Mouse (Mus musculus) lung, embryonic 15.5 days (tissue): ENCODE data around the gene Tspan18. TPM values are rescaled to one million over a fixed set of nuclear protein-coding genes. Genes with fewer than 3 reads are reported as not detected.
A peak's percentile ranks its signal among the peaks of the same experiment; 100 is the strongest.

Experiments
- ATAC-seq: fragments of 200-750 bp; cut with Nextera tagmentation; 2 replicates; pipeline ENCODE4 v1.8.0; 2017; ENCODE audit warnings: moderate number of reproducible peaks, borderline replicate concordance; ENCODE audit not compliant: low FRiP score, low TSS enrichment; ENCODE audit errors: extremely low read depth
- H3K27ac ChIP-seq: fragments of 300-500 bp; sonication (generic); 2 replicates; pipeline ENCODE4 v1.5.1; 2015; ENCODE audit warnings: moderate library complexity, mild to moderate bottlenecking, inconsistent platforms
- H3K27me3 ChIP-seq: fragments of 300-500 bp; sonication (generic); 2 replicates; pipeline ENCODE4 v1.6.1; 2015; ENCODE audit warnings: inconsistent platforms
- H3K36me3 ChIP-seq: fragments of 300-500 bp; sonication (generic); 2 replicates; pipeline ENCODE4 v1.6.1; 2015; ENCODE audit warnings: inconsistent platforms
- H3K4me1 ChIP-seq: fragments of 300-500 bp; sonication (generic); 2 replicates; pipeline ENCODE4 v1.6.1; 2015; ENCODE audit warnings: inconsistent platforms
- H3K4me2 ChIP-seq: fragments of 300-500 bp; sonication (generic); 2 replicates; pipeline ENCODE4 v1.6.1; 2015; ENCODE audit warnings: inconsistent platforms, mild to moderate bottlenecking, moderate library complexity
- H3K4me3 ChIP-seq: fragments of 300-500 bp; sonication (generic); 2 replicates; pipeline ENCODE4 v1.5.1; 2015; ENCODE audit warnings: mild to moderate bottlenecking, inconsistent platforms
- H3K9ac ChIP-seq: fragments of 300-500 bp; sonication (generic); 2 replicates; pipeline ENCODE4 v1.6.1; 2015; ENCODE audit warnings: inconsistent platforms
- H3K9me3 ChIP-seq: fragments of 300-500 bp; sonication (generic); 2 replicates; pipeline ENCODE4 v1.6.1; 2016; ENCODE audit warnings: inconsistent platforms
- WGBS: fragments of 180-500 bp; shearing (Covaris S2); methylation state at CpG from one replicate; pipeline ENCODE4 v1.1.7; 2015; 5-methylcytosine and 5-hydroxymethylcytosine counted together
- polyA plus RNA-seq: library from polyadenylated mRNA; unstranded; fragments of >200 nt; fragmentation: Nextera tagmentation; extraction: Ambion mirVana; gene quantifications from 2 replicates; pipeline ENCODE4 v1.2.1, GENCODE M21; 2015

The Tspan18 gene
- polyA plus RNA-seq, 1 experiment from 2014 or later, result 29.0 TPM

GRCm38 (mm10) chr2:93219576-93219975, 114.7 kb downstream of the Tspan18 start:
- Histone ChIP-seq H3K27ac (no peak overlapping the region), H3K4me3 (no peak overlapping the region), H3K36me3 (no peaks in the 10 kb centered on the region), H3K9me3 (no peaks in the 10 kb centered on the region), H3K4me2 (no peak overlapping the region), H3K27me3 (no peaks in the 10 kb centered on the region), H3K9ac (no peak overlapping the region), H3K4me1 (peaks cover 29% of the 10 kb centered on the region)
- ATAC-seq, result no peak
- WGBS, result 100% methylated on average over 3 of the region's 3 CpGs

DNA sequence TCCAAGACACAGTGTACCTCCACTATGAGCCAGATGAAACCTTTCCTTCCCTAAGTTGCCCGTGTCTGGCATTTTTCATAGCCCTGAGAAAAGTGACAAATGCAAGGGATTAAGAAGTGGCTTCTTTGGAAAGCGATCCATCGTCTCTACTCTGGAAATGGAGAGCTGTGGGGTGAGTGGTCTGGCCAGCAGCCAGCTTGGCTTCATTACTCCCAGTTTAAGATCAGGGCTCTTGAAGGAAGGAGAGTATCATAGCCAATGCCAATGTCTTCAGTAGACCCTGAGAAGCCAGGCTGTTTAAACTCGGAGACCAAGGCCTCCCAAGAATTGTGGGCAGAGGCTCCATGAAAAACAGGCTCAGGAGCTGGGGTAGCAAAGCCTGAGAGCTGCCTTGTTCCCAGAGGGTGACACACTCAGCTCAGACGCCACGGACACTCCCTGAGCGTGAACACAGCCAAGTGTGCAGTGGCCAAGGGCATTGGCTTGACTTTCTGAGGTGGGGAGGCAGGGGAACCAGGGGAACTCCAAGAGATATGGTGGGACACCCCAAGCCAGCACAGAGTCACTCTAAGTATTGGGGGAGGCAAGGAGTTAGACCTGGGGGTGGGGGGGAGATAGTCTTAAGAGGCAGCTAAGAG, 115.8 kb downstream of the Tspan18 start:
- WGBS, result 58% methylated on average over 7 of the region's 7 CpGs
- no peaks in the 10 kb centered on the region for H3K36me3 ChIP-seq
- H3K27me3 ChIP-seq, result no peaks in the 10 kb centered on the region
- peaks cover 31% of the 10 kb centered on the region for H3K4me1 ChIP-seq
- H3K4me2 ChIP-seq, result no peak overlapping the region
- no peaks in the 10 kb centered on the region for H3K9me3 ChIP-seq
- no peak for ATAC-seq
- no peak overlapping the region for H3K27ac ChIP-seq
- no peak overlapping the region for H3K9ac ChIP-seq
- H3K4me3 ChIP-seq, result no peak overlapping the region

GRCm38 (mm10) chr2:93217015-93217414, 117.3 kb downstream of the Tspan18 start:
- no peaks in the 10 kb centered on the region for H3K36me3 ChIP-seq
- no peaks in the 10 kb centered on the region for H3K27me3 ChIP-seq
- H3K9ac ChIP-seq, result no peak overlapping the region
- no peak overlapping the region for H3K4me2 ChIP-seq
- peak; percentile 75 for ATAC-seq
- no peaks in the 10 kb centered on the region for H3K9me3 ChIP-seq
- peak overlapping the region; percentile 30 for H3K27ac ChIP-seq
- no peak overlapping the region for H3K4me3 ChIP-seq
- H3K4me1 ChIP-seq, result peaks cover 26% of the 10 kb centered on the region
- WGBS, result 14% methylated on average over 7 of the region's 7 CpGs

- Histone ChIP-seq H3K9me3 (no peaks in the 10 kb centered on the region), H3K4me2 (no peak overlapping the region), H3K27ac (no peak overlapping the region), H3K9ac (no peak overlapping the region), H3K36me3 (no peaks in the 10 kb centered on the region), H3K27me3 (no peaks in the 10 kb centered on the region), H3K4me1 (peaks cover 26% of the 10 kb centered on the region), H3K4me3 (no peak overlapping the region)
- no peak for ATAC-seq
- WGBS, result 64% methylated on average over 10 of the region's 10 CpGs
Measured at GRCm38 (mm10) chr2:93215790-93216189, 118.5 kb downstream of the Tspan18 start.

DNA sequence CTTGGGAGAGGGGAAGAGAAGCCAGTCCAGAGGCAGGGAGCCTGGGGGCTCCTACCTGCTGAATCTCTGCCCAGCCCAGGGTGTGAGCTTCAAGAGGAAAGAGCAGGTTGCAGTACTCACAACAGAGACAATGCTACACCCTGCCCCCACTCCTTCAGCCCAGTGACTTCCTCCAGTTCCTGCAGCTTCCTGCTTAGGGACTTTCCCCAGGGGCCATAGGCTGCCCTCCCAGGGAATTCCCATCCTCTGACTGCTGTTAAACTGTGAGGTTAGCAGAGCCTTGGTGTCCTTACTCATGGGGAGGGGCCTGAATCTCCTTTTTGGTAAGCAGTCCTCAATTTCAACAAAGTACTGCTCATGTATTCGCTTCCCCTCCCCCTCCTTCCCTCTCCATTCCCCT, 120.1 kb downstream of the Tspan18 start:
- no peaks in the 10 kb centered on the region for H3K36me3 ChIP-seq
- no peak overlapping the region for H3K4me2 ChIP-seq
- 71% methylated on average over 1 of the region's 1 CpGs for WGBS
- no peak for ATAC-seq
- H3K4me1 ChIP-seq, result peaks cover 26% of the 10 kb centered on the region
- no peak overlapping the region for H3K4me3 ChIP-seq
- no peaks in the 10 kb centered on the region for H3K9me3 ChIP-seq
- H3K27me3 ChIP-seq, result no peaks in the 10 kb centered on the region
- H3K9ac ChIP-seq, result no peak overlapping the region
- H3K27ac ChIP-seq, result no peak overlapping the region

DNA sequence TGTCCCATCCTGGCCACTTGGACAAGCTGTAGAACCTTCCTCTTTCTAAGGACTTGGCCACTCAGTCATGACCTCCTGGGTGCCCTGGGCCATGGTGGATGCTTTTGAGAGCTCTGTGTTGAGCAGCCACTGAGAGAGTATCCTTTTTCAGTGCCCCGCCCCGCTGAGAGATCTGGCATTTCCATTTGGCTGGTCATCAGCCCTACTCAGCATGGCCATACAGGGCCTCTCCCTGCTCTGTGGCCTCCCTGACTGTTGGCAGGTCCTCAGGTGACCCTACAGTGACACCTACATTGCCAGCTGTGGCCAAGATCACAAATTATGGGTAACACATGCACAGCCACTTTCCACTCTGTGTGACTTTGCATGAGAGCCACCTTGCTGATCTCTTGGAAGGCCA, 121.4 kb downstream of the Tspan18 start:
- Histone ChIP-seq H3K36me3 (no peaks in the 10 kb centered on the region), H3K4me3 (no peak overlapping the region), H3K4me1 (peaks cover 20% of the 10 kb centered on the region), H3K27me3 (no peaks in the 10 kb centered on the region), H3K4me2 (no peak overlapping the region), H3K27ac (no peak overlapping the region), H3K9ac (no peak overlapping the region), H3K9me3 (no peaks in the 10 kb centered on the region)
- no peak for ATAC-seq
- WGBS, result 89% methylated on average over 2 of the region's 2 CpGs

- no peak overlapping the region for H3K9ac ChIP-seq
- peaks cover 15% of the 10 kb centered on the region for H3K4me1 ChIP-seq
- H3K27me3 ChIP-seq, result no peaks in the 10 kb centered on the region
- ATAC-seq, result no peak
- no peak overlapping the region for H3K4me3 ChIP-seq
- no peak overlapping the region for H3K4me2 ChIP-seq
- H3K27ac ChIP-seq, result no peak overlapping the region
- H3K36me3 ChIP-seq, result no peaks in the 10 kb centered on the region
- WGBS, result 79% methylated on average over 2 of the region's 2 CpGs
- no peaks in the 10 kb centered on the region for H3K9me3 ChIP-seq
Measured at GRCm38 (mm10) chr2:93212386-93212785, 121.9 kb downstream of the Tspan18 start.

DNA sequence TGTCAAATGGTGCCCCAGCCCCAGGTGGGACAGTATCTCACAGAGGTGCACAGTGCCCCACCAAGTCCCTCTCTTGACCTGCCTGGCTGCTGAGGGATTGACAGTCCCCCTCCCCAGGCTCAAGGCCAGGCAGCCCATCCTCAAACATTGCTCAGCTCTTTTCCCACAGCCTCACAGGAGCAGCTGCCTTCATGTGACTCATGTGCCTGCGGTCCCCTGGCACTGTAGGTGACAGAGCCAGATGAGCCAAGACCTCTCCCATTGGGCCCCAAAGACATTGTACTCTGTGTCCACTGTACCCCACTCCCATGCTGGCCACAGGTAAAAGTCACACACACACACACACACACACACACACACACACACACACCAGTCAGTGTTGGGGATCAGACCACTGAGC, 128.2 kb downstream of the Tspan18 start:
- Histone ChIP-seq H3K9me3 (no peaks in the 10 kb centered on the region), H3K4me2 (no peak overlapping the region), H3K9ac (no peak overlapping the region), H3K27ac (no peak overlapping the region), H3K27me3 (no peaks in the 10 kb centered on the region), H3K4me1 (no peaks in the 10 kb centered on the region), H3K4me3 (no peak overlapping the region), H3K36me3 (peaks cover 5% of the 10 kb centered on the region; the same call in 1 of the 2 replicates)
- WGBS, result 87% methylated on average over 1 of the region's 1 CpGs
- no peak for ATAC-seq

- no peak for ATAC-seq
- Histone ChIP-seq H3K27ac (no peak overlapping the region), H3K9ac (no peak overlapping the region), H3K27me3 (no peaks in the 10 kb centered on the region), H3K36me3 (peaks cover 6% of the 10 kb centered on the region; the same call in 1 of the 2 replicates), H3K9me3 (no peaks in the 10 kb centered on the region), H3K4me1 (0 out of 2 replicates have a peak, but pooled peaks cover 5% of the 10 kb centered on the region), H3K4me3 (no peak overlapping the region), H3K4me2 (no peak overlapping the region)
- 82% methylated on average over 6 of the region's 6 CpGs for WGBS
Measured at GRCm38 (mm10) chr2:93204571-93204970, 129.7 kb downstream of the Tspan18 start.

GRCm38 (mm10) chr2:93203682-93204081, 130.6 kb downstream of the Tspan18 start:
- Histone ChIP-seq H3K4me3 (no peak overlapping the region), H3K9ac (no peak overlapping the region), H3K27ac (no peak overlapping the region), H3K27me3 (no peaks in the 10 kb centered on the region), H3K36me3 (peaks cover 6% of the 10 kb centered on the region; the same call in 1 of the 2 replicates), H3K9me3 (no peaks in the 10 kb centered on the region), H3K4me1 (peaks cover 11% of the 10 kb centered on the region; the same call in 1 of the 2 replicates), H3K4me2 (no peak overlapping the region)
- WGBS, result 19% methylated on average over 10 of the region's 10 CpGs
- no peak for ATAC-seq

- no peak overlapping the region for H3K4me2 ChIP-seq
- H3K4me3 ChIP-seq, result no peak overlapping the region
- H3K27ac ChIP-seq, result no peak overlapping the region
- H3K36me3 ChIP-seq, result peaks cover 6% of the 10 kb centered on the region; the same call in 1 of the 2 replicates
- peaks cover 11% of the 10 kb centered on the region; the same call in 1 of the 2 replicates for H3K4me1 ChIP-seq
- no peak for ATAC-seq
- WGBS, result 13% methylated on average over 1 of the region's 1 CpGs
- no peaks in the 10 kb centered on the region for H3K9me3 ChIP-seq
- no peaks in the 10 kb centered on the region for H3K27me3 ChIP-seq
- H3K9ac ChIP-seq, result no peak overlapping the region
Measured at GRCm38 (mm10) chr2:93202782-93203181, 131.5 kb downstream of the Tspan18 start.

DNA sequence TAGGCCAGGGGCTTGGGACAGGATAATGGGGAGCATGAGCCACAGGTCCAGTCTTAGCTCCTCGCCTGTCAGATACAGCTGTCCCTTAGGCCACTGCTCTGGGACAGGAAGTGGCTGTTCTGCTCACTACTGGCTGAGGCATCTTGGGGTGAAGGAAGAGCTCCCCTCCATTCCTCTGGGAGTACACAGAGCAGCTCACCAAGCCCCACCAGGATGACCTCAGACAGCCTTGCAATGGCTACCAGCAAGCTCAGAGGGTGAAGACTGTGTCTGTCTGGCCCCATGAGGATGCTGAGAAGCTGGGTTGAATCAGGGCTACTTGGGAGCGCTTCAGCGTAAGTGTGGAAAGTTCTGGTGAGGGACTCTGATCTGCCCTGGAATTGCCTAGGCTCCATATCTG, 132.3 kb downstream of the Tspan18 start:
- no peak overlapping the region for H3K4me2 ChIP-seq
- no peaks in the 10 kb centered on the region for H3K9me3 ChIP-seq
- ATAC-seq, result no peak
- no peak overlapping the region for H3K27ac ChIP-seq
- no peaks in the 10 kb centered on the region for H3K27me3 ChIP-seq
- H3K4me1 ChIP-seq, result peaks cover 11% of the 10 kb centered on the region; the same call in 1 of the 2 replicates
- H3K4me3 ChIP-seq, result no peak overlapping the region
- H3K36me3 ChIP-seq, result peaks cover 6% of the 10 kb centered on the region; the same call in 1 of the 2 replicates
- 86% methylated on average over 3 of the region's 3 CpGs for WGBS
- H3K9ac ChIP-seq, result no peak overlapping the region
